Mouse (Mus musculus) Patski (cell line): Measurements from ENCODE around the gene Btbd2. TPM values are rescaled to one million over a fixed set of nuclear protein-coding genes. Genes with fewer than 3 reads are reported as not detected.

Experiments used
- ATAC-seq: fragments of 100-300 bp; one replicate; pipeline ENCODE4 v1.8.0; 2021
- CTCF ChIA-PET: fragments of 350-600 bp; sonication (Branson Sonifier 250); formaldehyde crosslinking; loops from one replicate; lab custom pipeline; 2022; ENCODE audit warnings: inconsistent platforms; lab: Charles Lee
- POLR2A ChIA-PET: fragments of 350-600 bp; sonication (Branson Sonifier 250); formaldehyde crosslinking; loops from one replicate; lab custom pipeline; 2022; ENCODE audit warnings: antibody characterized with exemption, inconsistent platforms; lab: Charles Lee
- DNase-seq: peaks from one replicate; pipeline ENCODE4 v3.0.0-alpha.2; 2011; ENCODE audit warnings: low read depth, low spot score
- H3K27me3 ChIP-seq: fragments of 371-371 bp; one replicate; pipeline ENCODE4 v1.5.1; 2021
- CTCF ChIP-seq: fragments of 100-300 bp; IDR thresholded peaks from one replicate; pipeline ENCODE4 v1.5.1; 2021
- in situ Hi-C: fragments of 300-500 bp; cut with MboI; formaldehyde crosslinking; loops from 3 replicates; pipeline ENCODE4 v1.11.1; 2018; ENCODE audit warnings: low pct_unique_long_range_greater_than_20kb, mixed read lengths
- polyA plus RNA-seq: library from polyadenylated mRNA; unstranded; gene quantifications from one replicate; pipeline ENCODE4 v1.2.3, GENCODE M21; 2021

Gene Btbd2
- polyA plus RNA-seq, 1 experiment from 2014 or later, result 70.4 TPM

DNA sequence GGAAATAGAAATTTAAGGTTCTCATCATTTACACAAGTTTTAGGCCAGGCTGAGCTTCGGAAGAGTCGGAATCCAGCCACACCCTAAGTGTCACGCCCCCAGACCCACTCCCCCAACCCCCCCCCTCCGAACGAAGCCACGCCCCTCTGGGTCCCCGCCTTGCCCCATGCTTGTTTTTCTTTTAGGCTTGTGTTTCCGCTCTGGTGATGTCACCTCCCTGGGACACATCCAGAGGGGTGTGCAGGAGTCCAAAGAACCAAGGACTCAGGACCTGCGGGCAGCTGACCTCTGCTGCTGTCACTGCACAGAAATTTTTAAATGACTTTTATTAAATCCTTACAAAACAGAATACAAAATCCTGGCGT, 8.1 kb upstream of the Btbd2 start:
- DNase-seq (no peak), ATAC-seq (peak; percentile 19)
- CTCF ChIA-PET, result interaction anchor here (1.4 to 1.7 kb wide), 2 partner anchors 12 to 86 kb away, joined by 3 to 7 read pairs; no protein-coding TSS in a partner anchor
- in situ Hi-C loops, result no loop called here
- no peak for TF ChIP-seq CTCF
- H3K27me3 ChIP-seq, result no peaks in the 10 kb centered on the region
- POLR2A ChIA-PET, result interaction anchor here (1.0 to 7.5 kb wide), 2 partner anchors 13 to 72 kb away, joined by 3 to 78 read pairs; partner anchors contain the start of gene Mknk2

DNA sequence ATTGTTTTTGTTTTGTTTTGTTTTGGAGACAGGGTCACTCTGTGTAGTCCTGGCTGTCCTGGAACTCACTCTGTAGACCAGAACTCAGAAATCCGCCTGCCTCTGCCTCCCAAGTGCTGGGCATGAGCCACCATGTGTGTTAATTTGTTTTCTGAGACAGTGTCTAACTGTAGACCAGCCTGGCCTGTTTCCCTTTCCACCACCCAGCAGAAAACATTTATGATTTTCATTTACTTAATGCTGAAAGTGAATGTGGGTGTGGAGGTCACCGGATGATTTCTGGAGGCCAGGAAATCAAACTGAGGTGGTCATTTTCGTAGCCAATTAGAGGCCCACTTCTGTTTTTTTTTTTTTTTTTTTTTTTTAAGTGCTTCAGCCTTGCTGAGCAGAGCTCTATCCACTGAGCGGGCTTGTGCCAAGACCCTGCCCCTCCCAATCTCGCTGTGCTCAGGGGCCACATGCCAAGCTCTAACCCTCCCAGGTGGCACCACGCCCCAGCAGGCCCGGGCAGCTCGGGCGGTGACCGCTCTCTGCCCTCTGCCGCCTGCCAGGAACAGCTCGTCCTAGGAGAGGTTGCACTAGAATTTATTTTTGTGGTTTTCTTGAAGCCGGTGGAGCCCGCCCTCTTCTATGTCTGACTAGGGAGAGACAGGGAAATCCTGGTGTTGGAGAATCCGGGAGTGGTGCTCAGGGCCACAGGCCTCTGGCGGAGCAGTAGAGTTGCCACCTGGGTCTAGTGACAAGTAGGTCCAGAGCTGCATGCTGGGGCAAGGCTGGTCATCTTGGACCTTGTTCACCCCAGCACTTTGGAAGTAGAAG, 7.5 kb upstream of the Btbd2 start:
- TF ChIP-seq CTCF, result no peak
- no peaks in the 10 kb centered on the region for H3K27me3 ChIP-seq
- in situ Hi-C loops, result no loop called here
- ATAC-seq (peak; percentile 52), DNase-seq (no peak)
- ChIA-PET POLR2A (interaction anchor here (1.0 to 7.5 kb wide), 2 partner anchors 13 to 72 kb away, joined by 3 to 78 read pairs; partner anchors contain the start of gene Mknk2), CTCF (interaction anchor here (0.8 to 1.7 kb wide), 3 partner anchors 11 to 86 kb away, joined by 3 to 7 read pairs (median 4); partner anchors contain the start of gene Mknk2)

DNA sequence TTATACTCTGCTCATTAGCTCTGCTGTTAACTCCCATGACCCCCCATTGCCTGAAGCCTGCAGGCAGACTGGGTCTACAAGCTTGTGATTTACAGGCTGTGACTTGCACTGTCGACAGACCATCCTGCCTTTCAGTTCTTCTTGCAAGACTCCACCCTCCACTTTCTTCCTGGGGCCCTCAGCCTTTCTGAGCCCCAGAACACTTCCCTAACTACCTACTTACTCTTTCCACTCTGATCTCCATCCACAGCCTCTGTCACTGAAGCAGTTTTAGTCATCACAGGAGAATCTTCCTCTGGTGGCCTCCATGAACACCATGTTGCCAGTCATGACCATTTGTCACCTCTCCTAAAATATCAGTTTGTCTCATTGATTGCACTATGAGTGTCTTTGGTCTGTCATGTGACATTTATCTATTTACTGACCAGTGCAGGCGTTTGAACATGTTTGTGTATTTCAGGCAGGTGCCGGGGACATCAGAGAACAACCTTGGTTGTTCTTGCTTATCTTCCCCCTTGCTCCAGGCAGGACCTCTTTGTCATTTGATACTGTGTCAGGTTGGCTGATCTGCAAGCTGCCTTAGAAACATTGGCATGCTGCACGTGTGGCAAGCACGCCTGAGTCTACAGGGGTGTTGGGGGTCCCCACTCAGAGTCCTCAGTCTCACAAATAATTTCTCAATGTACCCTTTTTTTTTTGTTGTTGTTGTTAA, 6.8 kb upstream of the Btbd2 start:
- no peak for DNase-seq
- no peak for ATAC-seq
- no peaks in the 10 kb centered on the region for H3K27me3 ChIP-seq
- ChIA-PET POLR2A (interaction anchor here (1.0 to 7.5 kb wide), 2 partner anchors 14 to 73 kb away, joined by 3 to 78 read pairs; partner anchors contain the start of gene Mknk2), CTCF (interaction anchor here (0.8 to 4.8 kb wide), 4 partner anchors 11 to 24 kb away, joined by 3 to 52 read pairs (median 4); partner anchors contain the start of gene Mknk2)
- TF ChIP-seq CTCF, result no peak
- in situ Hi-C loops, result no loop called here

DNA sequence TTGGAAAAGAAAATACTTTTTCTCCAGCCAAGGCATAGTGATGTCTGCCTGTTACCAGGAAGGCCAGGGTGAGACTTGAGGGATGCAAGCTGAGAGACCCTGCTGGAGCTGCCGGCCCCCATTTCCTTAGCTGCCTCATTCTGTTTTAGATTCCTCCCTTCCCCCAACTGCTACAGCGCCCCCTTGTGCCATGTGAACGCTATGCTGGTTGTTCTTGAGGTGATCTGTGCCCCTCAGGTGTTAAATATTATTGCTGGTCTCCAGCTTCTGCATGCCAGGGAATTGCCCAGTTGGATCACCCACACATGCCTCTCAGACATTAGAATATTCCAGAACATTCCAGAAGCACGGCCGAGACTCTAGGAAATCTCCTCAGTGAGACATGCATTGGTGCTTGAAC, 4.3 kb upstream of the Btbd2 start:
- no peak for TF ChIP-seq CTCF
- no peak for ATAC-seq
- ChIA-PET CTCF (interaction anchor here (0.7 to 4.8 kb wide), 12 partner anchors 9 to 94 kb away, joined by 3 to 52 read pairs (median 4); partner anchors contain the start of genes Csnk1g2 and Mknk2), POLR2A (interaction anchor here (2.4 kb wide), 1 partner anchor 14 kb away, joined by 16 read pairs; no protein-coding TSS in a partner anchor)
- no peaks in the 10 kb centered on the region for H3K27me3 ChIP-seq
- DNase-seq, result no peak
- in situ Hi-C loops, result no loop called here

DNA sequence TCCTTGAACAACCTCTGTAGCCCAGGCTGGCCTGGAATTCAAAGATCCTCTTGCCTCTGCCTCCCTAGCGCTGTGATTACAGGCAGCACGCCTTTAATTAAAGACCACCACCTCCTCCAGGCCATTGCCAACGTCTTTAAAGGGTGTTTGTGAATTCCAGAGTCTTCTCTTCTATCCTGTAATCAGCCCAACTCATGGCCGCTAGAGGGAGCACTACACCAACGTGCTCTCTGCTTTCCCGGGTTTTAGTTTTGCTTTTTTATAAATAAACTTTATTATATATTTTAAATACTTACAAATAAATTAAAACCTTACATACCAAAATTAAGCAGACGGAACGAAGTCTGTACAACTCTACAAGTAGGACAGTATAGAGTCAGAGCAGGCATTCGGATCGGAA, 2.3 kb upstream of the Btbd2 start:
- H3K27me3 ChIP-seq, result no peaks in the 10 kb centered on the region
- no peak for TF ChIP-seq CTCF
- ChIA-PET CTCF (interaction anchor here (1.0 to 4.8 kb wide), 5 partner anchors 17 to 35 kb away, joined by 3 to 52 read pairs (median 8); partner anchors contain the start of gene Mknk2), POLR2A (interaction anchor here (2.4 kb wide), 1 partner anchor 16 kb away, joined by 16 read pairs; no protein-coding TSS in a partner anchor)
- ATAC-seq (no peak), DNase-seq (no peak)
- in situ Hi-C loops, result no loop called here

DNA sequence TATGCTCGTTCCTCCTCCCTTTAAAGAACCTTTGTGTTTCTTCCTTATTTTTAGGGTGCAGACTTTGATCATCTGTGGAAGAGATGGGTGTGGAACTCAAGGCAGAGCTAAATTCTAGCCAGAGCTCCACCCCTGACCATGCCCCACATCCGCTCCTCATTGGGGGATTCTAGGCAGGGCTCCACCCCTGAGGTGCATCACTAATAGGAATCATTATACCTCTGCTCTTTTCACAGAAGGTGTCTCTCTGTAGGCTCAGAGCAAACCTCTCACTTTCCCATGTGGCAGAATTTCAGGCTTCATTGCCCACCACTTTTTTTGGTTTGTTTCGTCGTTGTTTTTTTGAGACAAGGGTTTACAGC, 2.0 kb upstream of the Btbd2 start:
- in situ Hi-C loops, result no loop called here
- DNase-seq (no peak), ATAC-seq (no peak)
- ChIA-PET CTCF (interaction anchor here (0.7 to 4.8 kb wide), 5 partner anchors 17 to 58 kb away, joined by 3 to 52 read pairs (median 8); partner anchors contain the start of gene Mknk2), POLR2A (no interaction called here)
- TF ChIP-seq CTCF, result no peak
- no peaks in the 10 kb centered on the region for H3K27me3 ChIP-seq

DNA sequence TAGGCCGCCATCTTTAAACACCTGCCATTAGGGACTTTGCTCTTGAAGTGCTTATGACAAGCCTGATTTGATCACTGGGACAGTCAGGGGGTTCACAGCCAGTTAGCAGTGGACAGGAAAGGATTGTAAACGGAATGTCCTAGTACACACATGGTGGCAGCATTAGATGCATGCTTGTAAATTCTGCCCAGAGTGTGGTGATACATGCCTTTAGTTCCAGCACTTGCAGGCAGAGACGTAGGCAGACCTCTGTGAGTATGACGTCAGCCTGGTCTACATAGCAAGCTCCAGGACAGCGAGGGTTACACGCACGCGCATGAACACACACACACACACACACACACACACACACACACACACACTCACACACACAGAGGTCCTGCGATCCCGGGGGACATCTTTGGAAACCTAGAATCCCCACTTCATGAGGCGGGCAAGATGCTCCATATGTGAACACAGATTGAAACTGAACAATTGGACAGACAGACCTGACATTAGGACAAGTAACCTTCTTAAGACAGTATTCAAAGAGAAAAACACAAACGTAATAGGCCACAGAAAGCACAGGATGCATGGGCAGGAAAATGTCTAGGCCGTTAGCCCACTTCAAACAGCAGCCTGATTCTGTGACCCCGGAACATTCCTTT, 1.4 kb upstream of the Btbd2 start:
- no peak for ATAC-seq
- ChIA-PET CTCF (interaction anchor here (0.7 to 2.4 kb wide), 2 partner anchors 30 to 58 kb away, joined by 3 to 10 read pairs; no protein-coding TSS in a partner anchor), POLR2A (no interaction called here)
- no peak for TF ChIP-seq CTCF
- in situ Hi-C loops, result no loop called here
- H3K27me3 ChIP-seq, result no peaks in the 10 kb centered on the region
- DNase-seq, result no peak

DNA sequence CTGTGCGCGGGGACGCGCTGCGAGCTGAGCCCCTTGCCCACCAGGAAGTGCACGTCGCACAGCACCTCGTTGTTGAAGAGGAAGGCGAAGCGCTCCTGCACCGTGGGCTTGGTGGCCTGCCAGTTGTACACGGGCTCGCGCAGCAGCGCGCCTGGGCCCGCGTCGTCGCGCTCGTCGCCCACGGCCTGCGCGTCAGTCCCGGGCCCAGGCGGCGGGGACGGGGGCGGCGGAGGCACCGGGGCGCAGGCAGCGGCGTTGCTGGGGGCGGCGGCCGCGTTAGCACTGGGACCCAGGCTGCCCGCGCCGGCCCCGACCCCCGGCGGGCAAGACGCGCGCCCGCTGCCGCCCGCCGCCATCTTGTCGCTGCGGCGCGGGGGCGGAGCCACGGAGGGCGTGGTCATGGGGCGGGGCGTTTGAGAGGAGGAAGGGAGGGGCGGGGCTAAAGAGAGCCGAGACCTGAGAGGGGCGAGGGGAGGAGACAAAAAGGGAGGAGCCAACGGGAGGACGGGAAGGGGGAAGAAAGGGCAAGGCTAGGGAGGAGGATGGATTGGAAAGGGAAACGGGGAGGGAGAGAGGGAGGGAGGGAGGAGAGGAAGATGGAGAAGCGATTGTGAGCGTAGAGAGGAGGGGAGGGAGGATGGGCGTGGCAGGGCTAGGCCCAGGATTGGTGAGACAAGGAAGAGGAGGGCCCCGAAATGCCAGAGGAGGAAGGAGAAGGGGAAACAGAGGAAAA, 575 bp downstream of the Btbd2 start:
- CTCF ChIA-PET, result no interaction called here
- in situ Hi-C loops, result no loop called here
- DNase-seq (no peak), ATAC-seq (peak; percentile 55)
- H3K27me3 ChIP-seq, result no peaks in the 10 kb centered on the region
- POLR2A ChIA-PET, result no interaction called here
- TF ChIP-seq CTCF, result no peak

DNA sequence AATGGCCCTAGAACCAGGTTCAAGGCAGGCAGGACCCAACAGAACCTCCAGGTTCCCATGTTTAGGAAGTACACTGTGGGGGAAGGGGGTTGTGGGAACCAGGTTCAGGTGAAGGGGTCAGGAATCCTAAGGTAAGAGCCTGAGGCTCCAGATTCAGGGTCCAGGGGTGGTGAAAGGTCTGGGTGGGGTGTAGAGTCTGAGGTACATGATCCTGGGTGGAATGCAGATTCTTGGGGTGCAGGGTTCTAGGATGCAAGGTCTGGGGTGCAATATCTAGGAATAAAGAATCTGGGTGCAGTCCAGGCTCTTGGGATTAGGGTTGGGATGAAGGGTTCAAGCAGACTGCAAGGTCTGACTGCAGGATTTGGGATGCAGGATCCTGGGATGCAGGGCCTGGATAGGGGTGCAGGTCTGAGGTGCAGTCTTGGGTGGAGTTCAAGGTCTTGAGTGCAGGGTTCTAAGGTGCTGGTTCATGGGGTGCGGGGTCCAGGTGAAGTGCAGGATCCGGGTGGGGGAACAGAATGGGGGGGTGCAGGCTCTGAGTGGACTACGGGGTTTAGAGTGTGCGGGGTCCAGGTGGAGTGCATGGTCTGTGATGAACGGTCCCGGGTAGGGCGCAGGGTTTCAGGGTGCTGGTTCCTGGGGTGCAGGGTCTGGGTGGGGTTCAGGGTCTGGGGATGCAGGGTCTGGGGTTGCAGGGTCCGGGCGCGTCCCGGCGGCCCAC, 1.3 kb downstream of the Btbd2 start:
- TF ChIP-seq CTCF, result no peak
- ChIA-PET CTCF (no interaction called here), POLR2A (interaction anchor here (1.2 to 2.9 kb wide), 2 partner anchors 21 to 33 kb away, joined by 4 to 9 read pairs; partner anchors contain the start of gene Csnk1g2)
- H3K27me3 ChIP-seq, result no peaks in the 10 kb centered on the region
- in situ Hi-C loops, result no loop called here
- ATAC-seq (no peak), DNase-seq (no peak)
